Mouse (Mus musculus) inflammation-experienced regulatory T-cells, adult 6 months (primary cell): ENCODE data around the gene Tmem139. TPM values are rescaled to one million over a fixed set of nuclear protein-coding genes. Genes with fewer than 3 reads are reported as not detected.

Experiments
- ATAC-seq: one replicate; pipeline ENCODE4 v1.8.0; 2017
- polyA plus RNA-seq, 3 experiments: library from polyadenylated mRNA; unstranded; fragments of 100-300 nt; shearing (Covaris generic); gene quantifications; one replicate each; pipeline ENCODE4 v1.2.1; 2017

The Tmem139 gene
- polyA plus RNA-seq, 3 experiments from 2014 or later: not detected

DNA sequence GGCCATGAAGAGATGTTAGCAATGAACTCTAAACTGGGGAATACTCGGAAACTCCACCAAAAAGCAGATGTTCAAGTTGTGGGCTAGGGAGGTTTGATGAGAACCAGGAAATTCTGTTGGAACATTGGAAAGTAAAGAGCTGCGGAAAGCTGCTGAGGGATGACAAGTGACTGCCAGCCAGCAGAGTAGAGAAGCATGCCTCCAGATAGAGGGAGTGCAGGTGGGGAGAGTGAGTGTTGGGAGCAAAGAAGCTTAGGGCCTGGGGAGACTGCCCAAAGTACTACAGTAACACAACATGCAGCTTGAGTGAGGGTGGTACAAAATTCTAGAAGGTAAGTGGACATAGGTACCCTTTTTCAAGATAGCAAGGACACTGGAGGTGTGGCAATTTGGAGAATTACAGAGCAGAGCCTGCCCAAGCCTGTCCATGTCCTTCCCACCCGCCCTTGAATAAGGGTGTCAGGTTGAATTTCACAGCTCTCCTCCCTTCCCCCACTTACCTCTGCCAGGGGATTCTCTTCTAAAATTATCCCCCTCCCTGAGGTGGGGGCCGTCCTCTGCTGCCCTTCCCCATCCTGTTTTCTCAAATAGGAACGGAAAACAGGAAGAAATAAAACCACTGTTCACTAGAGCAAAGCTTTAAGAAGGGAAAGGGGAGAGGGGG, 21.2 kb downstream of the Tmem139 start:
- ATAC-seq: no peak

DNA sequence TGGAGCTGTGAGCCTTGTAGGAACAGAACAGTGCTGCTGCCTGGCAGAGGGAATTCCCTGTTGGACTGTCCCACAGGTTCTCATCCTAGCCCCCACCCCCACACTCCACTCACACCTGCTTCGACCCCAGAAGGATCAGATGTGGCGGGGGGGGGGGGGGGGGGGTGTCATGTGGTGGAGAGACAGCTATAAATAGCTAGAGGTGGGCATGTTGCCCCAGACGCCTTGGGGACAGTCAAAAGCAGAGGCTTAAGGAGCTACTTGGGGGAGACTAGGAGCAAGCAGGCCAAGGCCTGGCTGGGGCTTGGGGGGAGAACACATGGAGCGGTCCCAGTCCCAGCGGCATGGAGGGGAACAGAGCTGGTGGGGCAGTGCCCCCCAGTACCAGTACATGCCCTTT, 24.7 kb downstream of the Tmem139 start, which contains the start of gene Clcn1:
Clcn1 (plus strand) TSS at position 238 of the 400 bp plus-strand sequence.
- no peak for ATAC-seq

- ATAC-seq: no peak
These were observed 25.8 kb downstream of the Tmem139 start for GRCm38 (mm10) chr6:42287562-42287961.

- ATAC-seq: no peak
These were observed 31.6 kb downstream of the Tmem139 start for GRCm38 (mm10) chr6:42293327-42293726.

- no peak for ATAC-seq
These were observed 33.9 kb downstream of the Tmem139 start for GRCm38 (mm10) chr6:42295549-42296094.

GRCm38 (mm10) chr6:42299362-42299761, 37.6 kb downstream of the Tmem139 start:
- ATAC-seq: no peak

GRCm38 (mm10) chr6:42309816-42310378, 48.1 kb downstream of the Tmem139 start:
- no peak for ATAC-seq

- no peak for ATAC-seq
These were observed 48.8 kb downstream of the Tmem139 start for GRCm38 (mm10) chr6:42310427-42311053.

Other genes with a start within 250 kb of the Tmem139 start
- not detected for gene Sva, start 223.6 kb upstream of the Tmem139 start, polyA plus RNA-seq
- not detected for gene Tas2r139, start 121.0 kb upstream of the Tmem139 start, polyA plus RNA-seq
- gene Tas2r144, start 46.6 kb upstream of the Tmem139 start, polyA plus RNA-seq: not detected
- gene Gstk1, start 16.0 kb upstream of the Tmem139 start, polyA plus RNA-seq: 1 to 10 TPM; 1.7 to 8.4 (median 6.6) TPM
- gene Casp2, start 3.0 kb downstream of the Tmem139 start, polyA plus RNA-seq: 10 to 100 TPM; 46.6 to 55.8 (median 52.1) TPM
- not detected for gene Clcn1, start 24.7 kb downstream of the Tmem139 start, polyA plus RNA-seq
- gene Fam131b, start 62.7 kb downstream of the Tmem139 start, polyA plus RNA-seq: not detected
- 100 to 1,000 TPM in 1 of 3 experiments, 10 to 100 TPM in 2; 39.3 to 108 (median 40.8) TPM for gene Zyx, start 87.7 kb downstream of the Tmem139 start, polyA plus RNA-seq
- gene Epha1, start 111.3 kb downstream of the Tmem139 start, polyA plus RNA-seq: under 1 TPM; 0.19 to 0.69 (median 0.67) TPM
- not detected for gene Tas2r143, start 138.3 kb downstream of the Tmem139 start, polyA plus RNA-seq
- gene Tas2r135, start 143.5 kb downstream of the Tmem139 start, polyA plus RNA-seq: not detected
- gene Tas2r126, start 172.6 kb downstream of the Tmem139 start, polyA plus RNA-seq: not detected
- not detected for gene Olfr458, start 203.2 kb downstream of the Tmem139 start, polyA plus RNA-seq
- gene Olfr457, start 214.4 kb downstream of the Tmem139 start, polyA plus RNA-seq: under 1 TPM in 1 of 3 experiments, not detected in 2; 0.15 TPM
- not detected for gene Olfr456, start 225.2 kb downstream of the Tmem139 start, polyA plus RNA-seq